Mouse (Mus musculus) liver, adult 2 months (tissue): Measurements from ENCODE around the gene Sphk2. TPM values are rescaled to one million over a fixed set of nuclear protein-coding genes. Genes with fewer than 3 reads are reported as not detected.

ENCODE experiments used
- DNase-seq: peaks from one replicate; pipeline ENCODE4 v3.0.0-alpha.2; 2011; ENCODE audit warnings: low read depth, low spot score; ENCODE audit errors: extremely low read depth
- H3K27ac ChIP-seq: fragments of 200-500 bp; replicated peaks from 2 replicates; pipeline ENCODE4 v1.5.1; 2012; ENCODE audit warnings: low read depth, mild to moderate bottlenecking, control low read depth, inconsistent platforms, low read length; ENCODE audit not compliant: insufficient read depth
- H3K27me3 ChIP-seq: fragments of 200-500 bp; 2 replicates; pipeline ENCODE4 v1.6.1; 2012; ENCODE audit warnings: mild to moderate bottlenecking, moderate library complexity, low read length, inconsistent platforms; ENCODE audit not compliant: control insufficient read depth, insufficient read depth
- H3K36me3 ChIP-seq: fragments of 200-500 bp; 2 replicates; pipeline ENCODE4 v1.6.1; 2012; ENCODE audit warnings: low read length, inconsistent platforms; ENCODE audit not compliant: control insufficient read depth, insufficient read depth
- H3K4me1 ChIP-seq: fragments of 200-500 bp; 2 replicates; pipeline ENCODE4 v1.6.1; 2011; ENCODE audit warnings: low read length; ENCODE audit not compliant: control insufficient read depth, insufficient read depth
- H3K4me3 ChIP-seq: fragments of 200-500 bp; 2 replicates; pipeline ENCODE4 v1.5.1; 2011; ENCODE audit warnings: low read depth, mild to moderate bottlenecking, control low read depth, low read length, moderate library complexity; ENCODE audit not compliant: insufficient read depth
- H3K79me2 ChIP-seq: fragments of 200-500 bp; 2 replicates; pipeline ENCODE4 v1.6.1; 2012; ENCODE audit warnings: inconsistent platforms, mild to moderate bottlenecking, low read length, moderate library complexity; ENCODE audit not compliant: control insufficient read depth, insufficient read depth
- H3K9ac ChIP-seq: fragments of 200-500 bp; 2 replicates; pipeline ENCODE4 v1.6.1; 2012; ENCODE audit warnings: low read depth, mild to moderate bottlenecking, control low read depth, inconsistent platforms, low read length
- CTCF ChIP-seq: fragments of 200-500 bp; IDR thresholded peaks from 2 replicates; pipeline ENCODE4 v1.5.1; 2011; ENCODE audit warnings: low read depth, low read length, control low read depth
- POLR2A ChIP-seq: fragments of 200-500 bp; IDR thresholded peaks from 2 replicates; pipeline ENCODE4 v1.6.1; 2011; ENCODE audit warnings: low read length, control low read depth; ENCODE audit not compliant: insufficient read depth; ENCODE audit errors: extremely low read depth
- WGBS: fragments of 180-500 bp; shearing (Covaris S2); methylation state at CpG from one replicate; pipeline ENCODE4 v1.1.7; 2018; 5-methylcytosine and 5-hydroxymethylcytosine counted together
- polyA plus RNA-seq: library from polyadenylated mRNA; depleted of rRNA; stranded (reverse); fragments of >200 nt; gene quantifications from 2 replicates; pipeline ENCODE4 v1.2.3, GENCODE M21; 2012
- total RNA-seq: library from RNA; depleted of rRNA; stranded (reverse); fragments of >200 nt; gene quantifications from 2 replicates; pipeline ENCODE4 v1.2.3, GENCODE M21; 2014

The Sphk2 gene
- total and polyA plus RNA-seq, 2 experiments, result 13.4 to 80.1 TPM

DNA sequence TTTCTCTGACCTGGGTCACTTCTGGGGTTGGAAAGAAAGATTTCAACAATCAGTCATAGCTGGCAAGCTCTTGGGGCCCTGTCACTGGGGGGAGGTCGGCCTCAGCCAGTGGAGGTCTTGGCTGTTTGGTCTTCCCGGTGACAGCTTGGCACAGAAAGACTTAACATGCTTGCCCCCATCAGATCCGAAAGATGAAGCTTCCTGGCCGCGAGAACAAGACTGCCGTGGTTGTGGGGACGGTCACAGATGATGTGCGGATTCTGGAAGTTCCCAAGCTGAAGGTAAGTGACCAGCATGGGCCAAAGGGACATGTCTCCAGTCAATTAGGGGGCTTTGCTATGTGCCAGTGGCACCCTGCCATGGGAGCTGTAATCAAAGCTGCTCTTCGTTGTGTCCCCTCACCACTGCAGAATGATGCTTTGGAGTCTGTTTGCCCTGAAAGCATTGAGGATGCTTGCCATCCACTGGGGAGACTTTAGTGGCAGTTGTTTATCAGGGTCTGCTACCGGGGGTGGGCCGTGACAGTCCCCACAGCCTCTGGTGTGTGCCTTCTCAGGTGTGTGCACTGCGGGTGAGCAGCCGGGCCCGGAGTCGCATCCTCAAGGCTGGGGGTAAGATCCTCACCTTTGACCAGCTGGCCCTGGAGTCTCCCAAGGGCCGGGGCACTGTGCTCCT lies 2.1 kb upstream of the Sphk2 start:
- 90% methylated on average over 16 of the region's 16 CpGs for WGBS

DNA sequence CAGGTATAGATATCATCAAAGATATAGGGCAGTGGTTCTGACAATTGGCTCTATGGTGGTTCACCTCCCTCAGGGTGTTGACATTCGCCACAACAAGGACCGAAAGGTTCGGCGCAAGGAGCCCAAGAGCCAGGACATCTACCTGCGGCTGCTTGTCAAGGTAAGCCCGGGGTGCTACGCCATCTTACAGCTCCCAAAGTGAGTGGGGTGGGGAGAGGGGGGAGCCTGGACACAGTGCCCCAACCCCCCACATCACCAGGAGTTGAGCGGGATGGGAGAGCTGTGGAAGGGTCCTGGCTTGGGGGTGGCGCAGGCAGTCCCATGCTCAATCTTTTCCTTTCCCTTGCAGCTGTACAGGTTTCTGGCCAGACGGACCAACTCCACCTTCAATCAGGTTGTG lies 1.4 kb upstream of the Sphk2 start:
- peaks cover 7% of the 10 kb centered on the region for H3K36me3 ChIP-seq
- H3K27ac ChIP-seq, result no peak overlapping the region
- peaks cover 20% of the 10 kb centered on the region for H3K4me1 ChIP-seq
- no peaks in the 10 kb centered on the region for H3K27me3 ChIP-seq
- no peak for DNase-seq
- peaks cover 5% of the 10 kb centered on the region; the same call in 1 of the 2 replicates for H3K79me2 ChIP-seq
- H3K9ac ChIP-seq, result peak overlapping the region; percentile 30
- TF ChIP-seq POLR2A (no peak), CTCF (no peak)
- 84% methylated on average over 10 of the region's 10 CpGs for WGBS
- no peak overlapping the region for H3K4me3 ChIP-seq

More for the DNA sequence above, 2.1 kb upstream of the Sphk2 start:
- no peak for DNase-seq
- Histone ChIP-seq H3K4me1 (peaks cover 20% of the 10 kb centered on the region), H3K9ac (no peak overlapping the region), H3K27me3 (no peaks in the 10 kb centered on the region), H3K79me2 (peaks cover 5% of the 10 kb centered on the region; the same call in 1 of the 2 replicates), H3K36me3 (peaks cover 7% of the 10 kb centered on the region), H3K4me3 (no peak overlapping the region), H3K27ac (no peak overlapping the region)
- no peak for TF ChIP-seq CTCF
- no peak for TF ChIP-seq POLR2A

DNA sequence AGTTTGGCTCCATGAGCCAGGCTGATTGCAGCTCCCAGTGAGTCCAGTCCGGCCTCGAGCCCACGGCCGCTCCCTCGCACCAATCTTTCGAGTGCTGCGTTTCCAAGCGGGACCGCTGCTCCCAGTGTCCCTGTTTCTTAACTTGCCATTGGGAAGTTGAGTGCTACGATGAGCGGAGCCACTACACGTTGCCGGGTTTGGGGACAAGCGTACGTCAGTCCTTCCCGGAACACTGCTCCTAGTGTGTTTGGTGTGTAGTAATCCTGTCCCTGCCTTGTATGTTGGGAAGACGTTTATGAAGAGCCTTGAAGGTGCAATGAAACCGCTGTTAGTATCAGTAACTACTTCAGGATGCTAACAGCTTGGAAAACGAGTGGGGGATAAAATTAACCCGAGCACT lies 529 bp upstream of the Sphk2 start:
- H3K36me3 ChIP-seq, result peaks cover 7% of the 10 kb centered on the region
- H3K27me3 ChIP-seq, result no peaks in the 10 kb centered on the region
- DNase-seq, result peak; percentile 28
- H3K4me1 ChIP-seq, result peaks cover 20% of the 10 kb centered on the region
- peak overlapping the region; percentile 89 for H3K9ac ChIP-seq
- H3K79me2 ChIP-seq, result peaks cover 5% of the 10 kb centered on the region; the same call in 1 of the 2 replicates
- H3K27ac ChIP-seq, result peak overlapping the region; percentile 27
- TF ChIP-seq CTCF (no peak), POLR2A (no peak)
- peak overlapping the region; percentile 79 for H3K4me3 ChIP-seq
- under 1% methylated on average over 20 of the region's 20 CpGs for WGBS

DNA sequence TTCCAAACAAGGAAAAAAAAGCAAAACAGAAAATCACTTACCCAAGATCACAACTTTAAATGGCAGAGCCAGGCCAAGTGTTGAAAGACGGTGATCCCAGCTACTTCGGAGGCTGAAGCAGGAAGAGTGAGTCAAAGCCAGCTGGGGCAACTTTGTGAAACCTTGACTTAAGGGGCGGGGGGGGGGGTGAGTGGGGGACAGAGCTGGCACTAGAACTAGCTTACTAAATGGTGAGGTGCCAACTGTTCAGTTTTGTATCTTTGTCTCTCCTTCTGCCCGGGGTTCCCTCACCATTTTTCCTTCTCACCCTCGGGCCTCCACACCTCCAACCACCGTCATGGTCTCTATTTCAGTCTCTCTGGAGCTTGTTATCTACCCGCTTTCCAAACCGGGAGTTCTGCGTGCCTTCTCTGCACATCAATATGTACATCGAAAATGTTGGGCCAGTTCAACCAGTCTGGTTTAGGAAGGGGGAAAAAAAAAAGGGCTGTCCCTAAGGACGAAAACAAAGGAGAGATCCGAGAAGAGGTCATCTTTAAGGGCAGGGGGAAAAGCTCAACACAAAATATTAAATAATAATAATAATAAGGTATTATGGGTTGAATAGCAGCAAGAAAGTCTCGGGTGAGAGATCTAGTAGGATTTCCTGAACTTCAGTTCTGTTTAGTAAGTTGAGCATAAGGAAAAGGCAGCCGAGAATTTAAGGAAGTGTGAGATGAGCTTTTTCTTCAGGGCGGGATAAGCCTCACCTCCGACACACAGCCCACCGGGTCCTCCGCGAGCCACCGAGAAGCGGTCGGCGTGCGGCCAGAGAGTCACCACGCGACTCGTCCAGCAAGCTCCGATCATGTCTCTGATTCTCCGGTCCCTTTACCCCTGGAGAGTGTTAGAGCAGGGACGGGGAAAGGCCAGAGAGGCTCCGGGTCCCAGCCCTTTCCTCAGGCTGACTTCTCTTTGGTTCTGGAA lies 567 bp downstream of the Sphk2 start:
- TF ChIP-seq CTCF (no peak), POLR2A (no peak)
- Histone ChIP-seq H3K79me2 (peaks cover 5% of the 10 kb centered on the region; the same call in 1 of the 2 replicates), H3K36me3 (peaks cover 7% of the 10 kb centered on the region), H3K4me1 (peaks cover 28% of the 10 kb centered on the region), H3K27ac (peak overlapping the region; percentile 89), H3K27me3 (no peaks in the 10 kb centered on the region), H3K9ac (peak overlapping the region; percentile 82), H3K4me3 (peak overlapping the region; percentile 74)
- WGBS, result 3% methylated on average over 31 of the region's 31 CpGs
- no peak for DNase-seq

DNA sequence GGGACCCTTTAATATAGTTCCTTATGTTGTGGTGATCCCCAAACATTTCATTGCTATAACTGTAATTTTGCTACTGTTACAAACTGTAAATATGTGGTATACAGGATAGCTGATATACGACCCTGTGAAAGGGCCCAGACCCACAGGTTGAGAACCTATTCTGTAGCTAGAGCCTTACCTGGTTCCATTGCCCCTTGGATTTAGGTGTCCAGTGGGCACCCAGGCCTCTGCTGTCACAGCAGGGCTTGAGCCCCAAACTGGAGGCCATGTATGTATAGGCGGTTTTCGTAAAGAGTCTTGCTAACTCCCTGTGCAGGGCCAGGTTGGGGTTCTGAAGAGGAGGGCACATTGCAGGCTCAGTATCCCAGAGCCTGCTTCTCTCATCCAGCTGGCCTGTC lies 1.3 kb downstream of the Sphk2 start:
- H3K27me3 ChIP-seq, result no peaks in the 10 kb centered on the region
- H3K9ac ChIP-seq, result no peak overlapping the region; the same call in 1 of the 2 replicates
- H3K4me3 ChIP-seq, result no peak overlapping the region
- peaks cover 7% of the 10 kb centered on the region for H3K36me3 ChIP-seq
- WGBS, result 82% methylated on average over 3 of the region's 3 CpGs
- H3K4me1 ChIP-seq, result peaks cover 35% of the 10 kb centered on the region
- peaks cover 5% of the 10 kb centered on the region; the same call in 1 of the 2 replicates for H3K79me2 ChIP-seq
- no peak for DNase-seq
- peak overlapping the region; percentile 35 for H3K27ac ChIP-seq
- TF ChIP-seq POLR2A (no peak), CTCF (no peak)
